Mouse (Mus musculus) G1E (cell line): ENCODE results near the gene Zfyve21.

Experiments
- CTCF ChIP-seq: IDR thresholded peaks from 2 replicates; pipeline ENCODE4 v1.5.1; 2012; ENCODE audit warnings: low read depth, low read length, inconsistent platforms, mixed read lengths
- GATA1 ChIP-seq: IDR thresholded peaks from 2 replicates; pipeline ENCODE4 v1.6.1; 2012; ENCODE audit warnings: borderline replicate concordance, low read length, inconsistent platforms, mixed read lengths
- GATA2 ChIP-seq: IDR thresholded peaks from 2 replicates; pipeline ENCODE4 v1.6.1; 2012; ENCODE audit warnings: low read depth, low read length, inconsistent platforms, borderline replicate concordance
- POLR2AphosphoS5 ChIP-seq: IDR thresholded peaks from 2 replicates; pipeline ENCODE4 v1.6.1; 2012; ENCODE audit warnings: low read depth, low read length, inconsistent platforms; ENCODE audit not compliant: insufficient replicate concordance
- TAL1 ChIP-seq: conservative IDR thresholded peaks from 2 replicates; pipeline ENCODE4 v1.6.1; 2012; ENCODE audit warnings: low read depth, low read length, inconsistent platforms, mixed read lengths

DNA sequence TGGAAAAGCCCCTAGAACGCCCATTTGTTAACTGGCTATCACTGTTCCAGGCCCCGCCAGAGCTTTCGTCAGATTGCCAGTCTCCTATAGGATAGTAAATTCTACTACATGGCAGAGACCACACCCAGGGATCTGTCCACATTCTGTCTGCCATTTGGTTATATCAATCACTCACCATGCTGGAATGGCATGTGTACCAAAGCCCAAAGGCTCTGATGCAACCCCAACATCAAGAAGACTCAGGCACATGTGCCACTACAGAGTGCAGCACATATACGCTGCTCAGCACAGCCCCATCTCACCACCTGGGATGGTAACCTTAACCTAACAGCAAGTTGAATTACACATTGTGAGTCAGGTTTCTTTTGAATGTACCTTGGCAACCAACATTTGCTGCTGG lies 32.0 kb downstream of the Zfyve21 start:
- TF ChIP-seq CTCF, result no peak
- TF ChIP-seq GATA1, result no peak
- no peak for TF ChIP-seq POLR2AphosphoS5
- no peak for TF ChIP-seq TAL1
- no peak for TF ChIP-seq GATA2
